Mouse (Mus musculus): ENCODE results near the gene Fadd. TPM values are rescaled to one million over a fixed set of nuclear protein-coding genes. Genes with fewer than 3 reads are reported as not detected.

The Fadd gene
- total and polyA plus RNA-seq, 3 experiments: 7.2 to 11.6 TPM; not detected in 1

DNA sequence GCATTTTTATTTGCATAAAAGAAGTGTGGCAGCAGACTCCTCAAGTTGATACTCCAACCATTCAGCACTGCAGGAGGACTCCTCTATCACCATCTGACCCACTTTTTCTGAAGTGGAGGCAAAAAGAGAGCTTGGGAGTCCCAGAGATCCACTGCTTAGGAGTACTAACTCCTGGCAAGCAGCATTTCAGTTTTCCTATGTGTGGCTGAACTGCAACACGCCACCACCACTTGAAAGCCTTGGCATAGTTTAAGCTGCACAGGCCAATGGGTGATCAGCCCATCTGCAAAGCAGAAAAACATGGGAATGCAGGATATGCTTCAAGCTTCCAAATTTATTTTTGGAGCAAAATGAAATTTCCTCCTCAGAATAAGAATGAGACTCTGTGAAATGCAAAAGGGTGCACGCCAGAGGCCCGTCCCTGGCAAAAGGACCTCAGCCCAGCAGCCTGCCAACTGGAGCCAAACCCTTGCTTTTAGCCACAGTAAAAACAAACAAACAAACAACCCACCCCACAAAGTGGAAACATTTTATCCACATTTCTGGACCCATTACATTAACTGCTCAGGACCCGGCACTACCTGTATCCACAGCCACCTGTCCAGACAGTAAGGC is 44.1 kb downstream of the Fadd start:
- Histone ChIP-seq H3K4me3 (ENCODE audit: control insufficient read depth in 1 of 2, insufficient read depth in 1 of 2, low read depth in 2 of 2, low read length in 2 of 2) (no peak overlapping the region), H3K4me1 (ENCODE audit: control insufficient read depth in 1 of 2, insufficient read depth in 2 of 2, low read length in 2 of 2) (peaks cover 12 to 13% of the 10 kb centered on the region in 2 experiments), H3K9ac (ENCODE audit: control insufficient read depth, low read depth, low read length, poor library complexity, severe bottlenecking) (no peak overlapping the region), H3K79me2 (ENCODE audit: control insufficient read depth, insufficient read depth, low read length, poor library complexity) (peaks cover 51% of the 10 kb centered on the region), H3K27ac (ENCODE audit: control insufficient read depth, low read depth, low read length) (no peak overlapping the region), H3K27me3 (ENCODE audit: control insufficient read depth in 1 of 2, insufficient read depth in 2 of 2, low read length in 2 of 2) (no peaks in the 10 kb centered on the region), H3K9me3 (replicated peaks; ENCODE audit: insufficient read depth, low read length) (no peaks in the 10 kb centered on the region), H3K36me3 (ENCODE audit: control insufficient read depth in 1 of 2, insufficient read depth in 2 of 2, low read length in 2 of 2) (peaks cover 3 to 10% of the 10 kb centered on the region in 2 experiments)
- no peak for TF ChIP-seq SMC3 (IDR thresholded peaks at IDR 0.05; ENCODE audit: low read depth, low read length)
- TF ChIP-seq KAT2A (conservative IDR thresholded peaks at IDR 0.05; ENCODE audit: low read depth, low read length): no peak
- TF ChIP-seq SIN3A (IDR thresholded peaks at IDR 0.05; ENCODE audit: low read length): no peak
- TF ChIP-seq UBTF (IDR thresholded peaks at IDR 0.05; ENCODE audit: borderline replicate concordance, insufficient read depth, low read depth, low read length): no peak
- TF ChIP-seq CHD2 (IDR thresholded peaks at IDR 0.05; ENCODE audit: low read length): no peak
- no peak for DNase-seq (ENCODE audit: low read depth, low spot score)

DNA sequence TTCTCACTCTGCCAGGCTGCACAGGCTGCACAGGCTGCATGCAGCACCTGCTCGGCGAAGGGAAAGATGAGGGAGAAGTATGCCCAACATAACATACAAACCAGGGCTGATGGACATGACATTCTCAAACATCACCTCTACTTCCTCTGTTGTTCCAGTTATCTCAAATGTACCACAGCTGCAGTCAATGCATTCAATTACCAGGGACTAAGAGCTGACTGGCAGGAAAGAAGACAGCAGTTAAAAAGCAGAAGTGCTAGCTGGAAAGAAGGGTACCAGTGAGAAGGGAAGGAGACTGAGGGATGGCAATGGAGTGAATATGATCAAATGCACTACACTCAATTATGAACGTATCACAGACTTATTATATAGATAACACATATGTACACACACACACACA is 45.9 kb downstream of the Fadd start:
- no peaks in the 10 kb centered on the region for H3K9me3 ChIP-seq (replicated peaks; ENCODE audit: insufficient read depth, low read length)
- H3K27ac ChIP-seq (ENCODE audit: control insufficient read depth, low read depth, low read length): no peak overlapping the region
- DNase-seq (ENCODE audit: low read depth, low spot score): peak; percentile 83
- peaks cover 54% of the 10 kb centered on the region for H3K79me2 ChIP-seq (ENCODE audit: control insufficient read depth, insufficient read depth, low read length, poor library complexity)
- TF ChIP-seq MXI1 (IDR thresholded peaks at IDR 0.05; ENCODE audit: low read depth, low read length): no peak
- TF ChIP-seq ETS1 (IDR thresholded peaks at IDR 0.05; ENCODE audit: low read depth, low read length): peak; percentile 69
- TF ChIP-seq NELFE (IDR thresholded peaks at IDR 0.05; ENCODE audit: low read depth, low read length): no peak
- TF ChIP-seq GABPA (IDR thresholded peaks at IDR 0.05; ENCODE audit: low read depth, low read length): no peak
- no peak for TF ChIP-seq ZMIZ1 (IDR thresholded peaks at IDR 0.05; ENCODE audit: low read depth, low read length)
- TF ChIP-seq POLR2AphosphoS2 (IDR thresholded peaks at IDR 0.05; ENCODE audit: low read length): no peak
- TF ChIP-seq ZC3H11A (IDR thresholded peaks at IDR 0.05; ENCODE audit: low read depth, low read length): no peak
- peak; percentile 33 for TF ChIP-seq TAL1 (IDR thresholded peaks at IDR 0.05; ENCODE audit: low read length)
- TF ChIP-seq MAX (IDR thresholded peaks at IDR 0.05; ENCODE audit: low read length): no peak
- TF ChIP-seq MEF2A (IDR thresholded peaks at IDR 0.05; ENCODE audit: extremely low read depth, insufficient replicate concordance, low read depth, low read length, poor library complexity, severe bottlenecking): no peak
- no peak for TF ChIP-seq TCF12 (IDR thresholded peaks at IDR 0.05; ENCODE audit: low read depth, low read length)
- peak; percentile 54 for TF ChIP-seq GATA1 (IDR thresholded peaks at IDR 0.05; ENCODE audit: low read depth, low read length)
- TF ChIP-seq RCOR1 (IDR thresholded peaks at IDR 0.05; ENCODE audit: low read depth, low read length): 0 out of 2 replicates have a peak, but pooled peaks have one; percentile 47
- TF ChIP-seq EP300 (IDR thresholded peaks at IDR 0.05; ENCODE audit: low read depth in 1 of 2, low read length in 2 of 2): peak; percentile 39 to 70; a peak in 2 of 4 replicates
- TF ChIP-seq JUND (IDR thresholded peaks at IDR 0.05; ENCODE audit: low read depth, low read length): no peak
- TF ChIP-seq SIN3A (IDR thresholded peaks at IDR 0.05; ENCODE audit: low read length): peak; percentile 58; the same call in 1 of the 2 replicates
- H3K4me3 ChIP-seq (ENCODE audit: control insufficient read depth in 1 of 2, insufficient read depth in 1 of 2, low read depth in 2 of 2, low read length in 2 of 2): no peak overlapping the region
- peaks cover 5 to 12% of the 10 kb centered on the region in 2 experiments for H3K4me1 ChIP-seq (ENCODE audit: control insufficient read depth in 1 of 2, insufficient read depth in 2 of 2, low read length in 2 of 2)
- no peak overlapping the region for H3K9ac ChIP-seq (ENCODE audit: control insufficient read depth, low read depth, low read length, poor library complexity, severe bottlenecking)
- H3K27me3 ChIP-seq (ENCODE audit: control insufficient read depth in 1 of 2, insufficient read depth in 2 of 2, low read length in 2 of 2): no peaks in the 10 kb centered on the region
- H3K36me3 ChIP-seq (ENCODE audit: control insufficient read depth in 1 of 2, insufficient read depth in 2 of 2, low read length in 2 of 2): peaks cover 0 to 10% of the 10 kb centered on the region in 2 experiments; a peak in 3 of 4 replicates
